ENCODE assay signal across 8 mouse cellular contexts in genomic region chr19:4628819-4629218, GRCm38 (mm10). TPM values are rescaled to one million over a fixed set of nuclear protein-coding genes. Genes with fewer than 3 reads are reported as not detected.
DNase-seq lines count a peak whose midpoint lies in the region; ATAC-seq and TF ChIP-seq lines count a peak whose summit lies in the region.

No protein-coding gene starts in this region.

- no peaks in the 10 kb centered on the region for H3K27me3 ChIP-seq in heart, embryonic 11.5 days (ENCODE audit: control insufficient read depth, insufficient read depth, low read length)
- H3K27me3 ChIP-seq in forebrain, embryonic 14.5 days (replicated peaks; ENCODE audit: control insufficient read depth, insufficient read depth, low read length), result no peaks in the 10 kb centered on the region

- peak; percentile 47 to 83 for DNase-seq in heart, adult 18-20 months
- DNase-seq in CD4-positive helper T cell, adult 2 months (ENCODE audit: low read depth, low spot score), result peak; percentile 67
- peak; percentile 92 for DNase-seq in brain, embryonic 14.5 days (ENCODE audit: low read depth)
- DNase-seq in forebrain, embryonic 14.5 days (ENCODE audit: low spot score), result peak; percentile 93
- DNase-seq in kidney, postnatal 14 days, result peak; percentile 68
- peak; percentile 44 to 80 for DNase-seq in spleen, postnatal 10 days (ENCODE audit: low spot score in 2 of 2)

- no peaks in the 10 kb centered on the region for H3K36me3 ChIP-seq in heart, embryonic 11.5 days (ENCODE audit: control insufficient read depth, insufficient read depth, low read length)
- H3K36me3 ChIP-seq in forebrain, embryonic 14.5 days (ENCODE audit: control insufficient read depth, insufficient read depth, low read length), result 0 out of 2 replicates have a peak, but pooled peaks cover 2% of the 10 kb centered on the region

- peak; percentile 82; the same call in 1 of the 2 replicates for TF ChIP-seq CTCF in brain, embryonic 14.5 days (IDR thresholded peaks at IDR 0.05; ENCODE audit: borderline replicate concordance, extremely low read depth, insufficient read depth, insufficient read length)

- H3K4me1 ChIP-seq in heart, embryonic 11.5 days (ENCODE audit: control insufficient read depth, insufficient read depth, low read length), result peaks cover 17% of the 10 kb centered on the region
- H3K4me1 ChIP-seq in forebrain, embryonic 14.5 days (ENCODE audit: control insufficient read depth, insufficient read depth, low read length), result peaks cover 6% of the 10 kb centered on the region

- no peak overlapping the region for H3K27ac ChIP-seq in heart, embryonic 11.5 days (ENCODE audit: low read depth, low read length)
- peak overlapping the region; percentile 15; the same call in 1 of the 2 replicates for H3K27ac ChIP-seq in forebrain, embryonic 14.5 days (ENCODE audit: low read depth, low read length)

- no peaks in the 10 kb centered on the region for H3K9me3 ChIP-seq in heart, embryonic 11.5 days (replicated peaks; ENCODE audit: control insufficient read depth, low read length)
- H3K9me3 ChIP-seq in forebrain, embryonic 14.5 days (replicated peaks; ENCODE audit: control insufficient read depth, low read length), result no peaks in the 10 kb centered on the region

- H3K9ac ChIP-seq in heart, embryonic 11.5 days (ENCODE audit: low read depth, low read length), result no peak overlapping the region
- H3K9ac ChIP-seq in forebrain, embryonic 14.5 days (ENCODE audit: low read length), result peak overlapping the region; percentile 17; the same call in 1 of the 2 replicates

- TF ChIP-seq POLR2A in brain, embryonic 14.5 days (IDR thresholded peaks at IDR 0.05; ENCODE audit: borderline replicate concordance, extremely low read depth, insufficient read depth, insufficient read length, poor library complexity, severe bottlenecking), result peak; percentile 29; the same call in 1 of the 2 replicates

- H3K4me2 ChIP-seq in heart, embryonic 11.5 days, result no peak overlapping the region
- no peak overlapping the region for H3K4me2 ChIP-seq in forebrain, embryonic 14.5 days (ENCODE audit: low read length)

- 3% methylated on average over 1 of the region's 1 CpGs for WGBS in heart, embryonic 11.5 days (ENCODE audit: insufficient replicate concordance)
- WGBS in forebrain, embryonic 14.5 days, result 0% methylated on average over 1 of the region's 1 CpGs

- ATAC-seq in heart, embryonic 11.5 days (replicated peaks; ENCODE audit: insufficient number of reproducible peaks, low FRiP score, low TSS enrichment), result no peak
- peak; percentile 59; the same call in 1 of the 2 replicates for ATAC-seq in forebrain, embryonic 14.5 days
- ATAC-seq in megakaryocyte-erythroid progenitor cell, adult 5-6 weeks (replicated peaks; ENCODE audit: low FRiP score, low TSS enrichment, poor library complexity, severe bottlenecking), result peak; percentile 45

- H3K4me3 ChIP-seq in heart, embryonic 11.5 days (ENCODE audit: low read depth, low read length), result no peak overlapping the region
- H3K4me3 ChIP-seq in forebrain, embryonic 14.5 days (ENCODE audit: low read depth, low read length), result no peak overlapping the region

RNA-seq across cellular contexts. Expression of gene Rce1, which starts 3.4 kb away (rescaled TPM):
- 10 to 100 TPM in 1 of 2 experiments, 1 to 10 TPM in 1; 9.1 to 10.3 TPM for total RNA-seq in heart, adult 18-20 months (2021)
- 39.0 and 39.9 TPM in 2 replicates for polyA plus RNA-seq in heart, embryonic 11.5 days (2014; fragmentation: Nextera tagmentation; extraction: Ambion mirVana)
- polyA plus RNA-seq in brain, embryonic 14.5 days (2012; rRNA removed), result 65.2 and 115 TPM in 2 replicates
- polyA plus RNA-seq in forebrain, embryonic 14.5 days (2014; fragmentation: Nextera tagmentation; extraction: Ambion mirVana), result 57.1 and 57.5 TPM in 2 replicates
- total RNA-seq in megakaryocyte-erythroid progenitor cell, adult 5-6 weeks (2014; fragmentation: Nextera tagmentation), result 23.0 and 38.5 TPM in 2 replicates
- 14.6 and 26.0 TPM in 2 replicates for total RNA-seq in megakaryocyte-erythroid progenitor cell, adult 5-6 weeks (2017)

RNA-seq across cellular contexts. Expression of gene Lrfn4, which starts 13.4 kb away (rescaled TPM):
- 1 to 10 TPM; 5.4 to 8.5 TPM for total RNA-seq in heart, adult 18-20 months (2021)
- 4.7 TPM in 2 replicates for polyA plus RNA-seq in heart, embryonic 11.5 days (2014; fragmentation: Nextera tagmentation; extraction: Ambion mirVana)
- polyA plus RNA-seq in brain, embryonic 14.5 days (2012; rRNA removed), result 90.3 and 98.5 TPM in 2 replicates
- 12.2 and 12.6 TPM in 2 replicates for polyA plus RNA-seq in forebrain, embryonic 14.5 days (2014; fragmentation: Nextera tagmentation; extraction: Ambion mirVana)
- 0.92 and 2.6 TPM in 2 replicates for total RNA-seq in megakaryocyte-erythroid progenitor cell, adult 5-6 weeks (2014; fragmentation: Nextera tagmentation)
- total RNA-seq in megakaryocyte-erythroid progenitor cell, adult 5-6 weeks (2017), result 1.1 and 2.4 TPM in 2 replicates
